Mouse (Mus musculus) right cerebral cortex, postnatal 4 days (tissue): ENCODE measurements around the gene Gm3173.
"Not testable (repeated sequence)": the region's sequence is repeated elsewhere in the genome, so short reads cannot be mapped to it uniquely, and the experiment has no call there.

Source experiments
- DNase-seq: peaks from one replicate; pipeline ENCODE4 v3.0.0-alpha.2; 2022

The Gm3173 gene

DNA sequence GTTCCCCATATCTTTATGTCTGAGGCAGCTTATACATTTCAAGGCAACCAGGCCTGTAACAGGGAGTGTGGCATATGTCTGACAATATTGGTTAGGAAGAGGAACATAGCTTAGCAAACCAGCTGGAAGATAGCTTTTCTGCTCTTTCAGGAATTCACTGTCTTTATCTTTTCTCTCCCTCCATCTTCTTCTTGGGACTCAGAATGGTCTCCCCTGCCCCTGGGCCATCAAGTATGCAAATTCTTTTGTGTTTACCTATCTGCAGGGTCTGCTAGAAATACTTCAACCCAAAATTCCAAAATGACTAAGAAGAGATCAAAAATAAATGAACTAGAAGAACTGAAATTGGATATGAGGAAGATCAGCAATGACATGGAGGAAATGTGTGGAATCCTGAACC lies at the start of gene Gm3173:
Gm3173 (plus strand) TSS at position 301 of the 400 bp plus-strand sequence.
- not testable (repeated sequence) for DNase-seq

DNA sequence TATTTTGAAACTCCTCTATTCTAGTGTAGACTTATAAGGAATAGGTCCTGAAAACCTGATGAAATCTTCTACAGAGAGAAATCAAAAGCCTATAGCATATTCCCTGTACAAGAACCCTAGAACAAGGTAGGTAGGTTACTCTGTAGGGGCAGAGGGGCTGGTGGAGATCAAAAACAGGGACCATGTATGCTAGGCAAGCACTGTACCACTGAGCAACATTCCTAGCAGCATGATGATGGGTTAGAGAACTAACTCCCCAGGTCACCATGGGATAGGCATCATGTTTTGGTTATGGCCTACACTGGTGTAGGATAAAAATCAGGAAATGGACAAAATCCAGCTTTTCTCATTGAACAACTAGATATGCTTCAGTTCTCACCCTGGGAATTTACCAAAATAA lies 45.2 kb upstream of the Gm3173 start:
- not testable (repeated sequence) for DNase-seq

DNA sequence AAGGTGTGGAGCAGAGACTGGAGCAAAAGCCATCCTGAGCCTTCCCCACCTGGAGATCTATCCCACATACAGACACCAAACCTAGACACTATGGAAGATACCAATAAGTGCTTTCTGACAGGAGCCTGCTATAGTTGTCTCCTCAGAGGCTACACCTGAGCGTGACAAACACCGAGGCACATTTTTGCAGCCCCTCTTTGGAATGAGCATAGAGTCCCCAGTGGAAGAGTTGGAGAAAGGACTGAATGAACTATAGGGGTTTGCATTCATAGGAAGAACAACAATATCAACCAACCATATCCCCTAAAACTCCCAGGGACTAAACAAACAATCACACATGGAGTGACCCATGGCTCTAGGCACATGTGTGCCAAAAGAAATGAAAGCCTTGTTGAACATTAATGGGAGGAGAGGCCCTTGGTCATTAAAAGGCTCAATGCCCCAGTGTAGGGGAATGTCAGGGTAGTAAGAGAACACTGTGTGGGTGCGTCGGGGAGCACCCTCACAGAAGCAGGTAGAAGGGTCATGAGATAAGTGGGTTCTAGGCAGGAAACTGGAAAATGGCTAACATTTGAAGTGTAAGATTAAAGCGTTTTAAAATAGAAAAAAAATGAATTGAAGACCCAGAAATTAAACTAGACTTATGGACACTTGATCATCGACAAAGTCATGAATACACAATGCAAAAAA lies 37.8 kb upstream of the Gm3173 start:
- not testable (repeated sequence) for DNase-seq

DNA sequence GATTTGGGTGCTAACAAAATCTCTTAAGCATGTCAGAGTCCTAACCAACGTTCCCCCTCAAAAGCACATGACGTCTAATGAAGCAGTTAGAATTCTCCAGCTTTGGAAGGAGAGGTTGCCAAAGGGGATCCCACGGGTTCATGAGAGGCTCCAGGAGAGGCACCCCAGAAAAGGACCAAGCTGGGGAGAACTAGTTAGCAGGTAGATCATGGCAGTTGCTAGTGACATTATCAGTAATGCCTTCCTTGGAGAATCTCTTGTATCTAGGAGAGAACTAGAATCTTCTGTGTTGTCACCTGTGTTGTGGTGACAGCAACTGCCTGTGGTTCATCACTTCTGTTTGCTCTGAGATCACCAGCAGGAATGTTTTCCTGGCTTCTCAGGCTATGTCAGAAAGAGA lies 33.6 kb upstream of the Gm3173 start, which contains the start of gene Gm3159:
Gm3159 (plus strand) TSS at position 301 of the 400 bp plus-strand sequence.
- not testable (repeated sequence) for DNase-seq

DNA sequence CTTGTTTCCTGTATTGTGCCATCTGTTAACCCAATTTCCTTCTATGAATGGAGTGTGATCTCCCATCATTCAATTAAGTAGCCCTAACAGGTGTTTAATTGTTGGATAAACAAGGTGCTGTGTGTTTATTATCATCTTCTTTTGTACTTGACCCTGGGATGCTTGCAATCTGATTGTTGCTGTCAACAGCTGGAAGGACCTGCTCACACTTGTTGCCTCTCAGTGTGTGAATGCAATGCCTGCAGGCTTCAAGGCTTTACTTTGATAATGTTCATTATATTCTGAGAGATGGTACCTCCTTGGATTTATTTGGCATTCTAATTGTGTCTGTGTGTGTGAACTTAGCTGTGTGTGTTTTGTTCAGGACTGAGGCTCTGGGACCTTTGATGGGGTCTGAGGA lies 32.2 kb upstream of the Gm3173 start:
- not testable (repeated sequence) for DNase-seq

DNA sequence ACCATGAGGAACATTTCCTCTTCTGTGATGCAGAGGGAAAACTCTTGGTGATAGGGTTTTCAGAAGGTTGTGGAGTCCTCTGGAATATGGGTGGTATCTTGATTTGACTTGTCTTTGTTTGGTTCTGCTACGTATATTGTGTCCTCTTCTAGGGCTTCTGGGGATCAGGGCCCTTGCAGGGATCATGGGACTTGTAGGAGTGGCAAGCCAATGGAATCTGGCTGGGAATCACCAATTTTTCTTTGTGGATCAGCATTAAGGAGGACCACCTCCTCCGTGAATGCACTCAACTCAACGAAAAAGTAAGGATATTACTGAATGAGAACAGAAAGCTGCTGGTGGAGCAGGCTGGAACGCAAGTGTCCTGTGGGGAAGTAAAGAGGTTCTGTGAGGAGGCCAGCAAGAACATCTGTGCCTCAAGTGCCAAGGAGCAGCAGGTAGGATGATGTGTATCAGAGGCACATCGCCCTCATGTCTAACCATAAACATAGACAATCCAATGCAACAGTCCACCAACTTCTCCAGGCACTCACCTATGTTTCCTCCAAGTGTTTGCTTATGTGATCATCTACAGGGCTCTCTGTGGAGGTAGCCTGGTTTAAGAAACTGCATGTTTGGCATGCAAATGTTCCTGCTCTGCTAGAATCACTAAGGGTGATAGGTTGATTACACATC lies 30.5 kb upstream of the Gm3173 start:
- not testable (repeated sequence) for DNase-seq

DNA sequence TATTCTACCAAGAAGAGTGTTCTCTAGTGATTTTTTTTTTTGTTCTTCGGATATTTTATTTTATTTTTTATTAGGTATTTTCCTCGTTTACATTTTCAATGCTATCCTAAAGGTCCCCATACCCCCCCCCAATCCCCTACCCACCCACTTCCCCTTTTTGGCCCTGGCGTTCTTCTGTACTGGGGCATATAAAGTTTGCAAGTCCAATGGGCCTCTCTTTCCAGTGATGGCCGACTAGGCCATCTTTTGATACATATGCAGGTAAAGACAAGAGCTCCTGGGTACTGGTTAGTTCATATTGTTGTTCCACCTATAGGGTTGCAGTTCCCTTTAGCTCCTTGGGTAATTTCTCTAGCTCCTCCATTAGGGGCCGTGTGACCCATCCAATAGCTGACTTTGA lies 29.5 kb upstream of the Gm3173 start:
- DNase-seq, result not testable (repeated sequence)

DNA sequence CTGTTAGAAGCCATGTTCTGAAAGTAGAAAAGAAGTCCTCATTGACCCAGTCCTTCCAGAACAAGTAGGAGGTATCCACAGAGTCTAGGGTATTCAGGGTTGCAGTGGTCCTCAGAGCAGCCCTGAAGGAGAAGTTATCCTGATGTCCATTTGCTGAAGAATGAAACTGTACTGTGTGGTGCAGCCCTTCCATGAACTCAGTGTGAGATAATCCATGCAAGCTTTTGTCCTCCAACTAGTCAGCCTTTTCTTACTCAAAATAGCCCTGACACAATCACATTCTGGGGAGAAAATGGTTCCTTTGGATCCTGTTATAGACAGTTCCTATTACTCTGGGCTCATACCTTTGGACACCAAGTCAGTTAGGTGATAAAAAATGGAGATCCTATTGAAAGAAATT lies 27.0 kb upstream of the Gm3173 start:
- DNase-seq, result not testable (repeated sequence)

DNA sequence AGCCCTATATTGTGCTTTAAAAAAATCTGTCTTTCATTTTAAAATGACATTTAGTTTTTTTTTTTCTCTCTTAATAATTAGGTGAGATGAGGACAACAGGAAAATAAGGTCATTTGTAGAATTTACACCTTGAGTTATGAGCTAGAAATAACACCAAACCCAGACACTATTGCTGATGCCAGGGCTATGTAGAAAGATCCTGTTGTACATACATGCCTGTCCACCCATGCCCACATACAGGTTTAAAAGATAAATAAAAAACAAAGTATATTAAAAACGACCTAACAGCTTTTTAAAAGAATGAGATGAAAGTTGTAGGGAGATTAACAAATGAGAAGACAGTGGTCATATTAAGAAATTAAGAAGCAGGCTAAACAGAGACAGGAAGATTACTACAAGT lies 20.9 kb upstream of the Gm3173 start:
- not testable (repeated sequence) for DNase-seq

DNA sequence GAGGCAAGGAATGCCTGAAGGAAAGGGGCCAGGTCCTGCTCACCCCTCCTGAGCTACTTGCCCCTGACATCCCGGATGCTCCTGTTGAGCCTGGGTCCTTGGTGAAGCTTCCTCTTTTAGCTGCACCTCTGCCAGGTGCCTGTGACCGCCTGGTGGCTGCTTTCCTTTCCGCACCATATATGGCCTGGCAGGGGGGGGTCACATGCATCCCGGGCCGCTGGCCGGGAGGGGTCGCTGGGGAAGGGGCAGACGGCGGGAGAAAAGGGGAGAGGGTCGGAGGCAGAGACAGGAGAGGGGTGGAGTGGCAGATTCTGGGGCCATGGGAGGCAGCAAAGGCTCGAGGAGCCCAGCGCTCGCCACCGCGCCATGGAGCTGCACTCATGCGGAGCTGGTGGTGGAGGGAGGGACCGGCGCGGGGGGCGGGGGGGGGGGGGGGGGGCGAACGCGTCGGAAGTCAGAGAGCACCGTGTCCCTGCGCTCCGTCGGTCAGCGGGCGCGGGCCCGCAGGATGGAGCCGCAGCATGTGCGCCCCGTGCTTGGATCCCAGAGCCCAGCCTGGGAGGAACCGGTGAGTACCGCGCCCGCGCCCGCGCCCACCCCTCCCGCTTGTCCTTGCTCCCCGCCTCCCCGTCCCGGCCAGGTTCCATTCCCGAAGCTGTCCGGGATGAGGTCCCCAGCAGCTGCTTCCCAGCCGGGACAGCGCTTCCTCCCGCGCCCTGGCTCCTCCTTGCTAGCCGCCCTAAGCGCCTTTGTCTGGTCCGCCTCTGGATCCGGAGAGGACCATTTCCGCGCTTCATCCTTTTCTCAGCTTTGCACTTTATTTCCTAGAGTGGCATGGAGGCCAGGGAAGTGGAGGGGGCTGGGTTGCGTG lies 15.6 kb upstream of the Gm3173 start, which contains the start of gene Gm3164:
Gm3164 (plus strand) TSS at position 484 of the 871 bp plus-strand sequence.
- peak; percentile 68 for DNase-seq

DNA sequence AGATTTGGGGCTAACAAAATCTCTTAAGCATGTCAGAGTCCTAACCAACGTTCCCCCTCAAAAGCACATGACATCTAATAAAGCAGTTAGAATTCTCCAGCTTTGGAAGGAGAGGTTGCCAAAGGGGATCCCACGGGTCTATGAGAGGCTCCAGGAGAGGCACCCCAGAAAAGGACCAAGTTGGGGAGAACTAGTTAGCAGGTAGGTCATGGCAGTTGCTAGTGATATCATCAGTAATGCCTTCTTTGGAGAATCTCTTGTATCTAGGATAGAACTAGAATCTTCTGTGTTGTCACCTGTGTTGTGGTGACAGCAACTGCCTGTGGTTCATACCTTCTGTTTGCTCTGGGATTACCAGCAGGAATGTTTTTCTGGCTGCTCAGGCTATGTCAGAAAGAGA lies 50.7 kb downstream of the Gm3173 start, which contains the start of gene Gm3182:
Gm3182 (plus strand) TSS at position 301 of the 400 bp plus-strand sequence.
- DNase-seq, result not testable (repeated sequence)

DNA sequence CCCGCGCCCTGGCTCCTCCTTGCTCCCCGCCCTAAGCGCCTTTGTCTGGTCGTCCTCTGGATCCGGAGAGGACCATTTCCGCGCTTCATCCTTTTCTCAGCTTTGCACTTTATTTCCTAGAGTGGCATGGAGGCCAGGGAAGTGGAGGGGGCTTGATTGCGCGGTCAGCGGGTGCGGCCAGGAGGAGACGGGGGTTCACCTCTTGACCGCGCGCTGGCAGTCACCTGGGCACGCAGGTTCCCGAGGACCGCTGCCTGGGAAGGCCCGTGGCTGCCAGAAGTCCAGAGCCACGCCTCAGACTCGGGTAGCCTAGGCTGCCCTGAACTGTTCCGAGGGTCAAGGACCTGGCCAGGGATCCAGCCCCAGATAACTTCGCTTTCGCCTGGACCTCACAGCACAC lies 68.6 kb downstream of the Gm3173 start:
- DNase-seq, result not testable (repeated sequence)

DNA sequence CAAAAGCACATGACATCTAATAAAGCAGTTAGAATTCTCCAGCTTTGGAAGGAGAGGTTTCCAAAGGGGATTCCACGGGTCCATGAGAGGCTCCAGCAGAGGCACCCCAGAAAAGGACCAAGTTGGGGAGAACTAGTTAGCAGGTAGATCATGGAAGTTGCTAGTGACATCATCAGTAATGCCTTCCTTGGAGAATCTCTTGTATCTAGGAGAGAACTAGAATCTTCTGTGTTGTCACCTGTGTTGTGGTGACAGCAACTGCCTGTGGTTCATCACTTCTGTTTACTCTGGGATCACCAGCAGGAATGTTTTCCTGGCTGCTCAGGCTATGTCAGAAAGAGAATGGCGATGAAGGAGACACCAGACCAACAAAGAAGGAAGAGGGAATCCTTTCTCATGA lies 124.3 kb downstream of the Gm3173 start, which contains the start of gene Gm3047:
Gm3047 (plus strand) TSS at position 301 of the 400 bp plus-strand sequence.
- DNase-seq, result not testable (repeated sequence)
